Mouse (Mus musculus): Measurements from ENCODE around the gene Spen.
A peak's percentile ranks its signal among the peaks of the same experiment; 100 is the strongest.
"Not testable (repeated sequence)": the region's sequence is repeated elsewhere in the genome, so short reads cannot be mapped to it uniquely, and the experiment has no call there.

Spen gene

GRCm38 (mm10) chr4:141559131-141559897 is 20.9 kb upstream of the Spen start:
- DNase-seq = peak; percentile 75 to 83

GRCm38 (mm10) chr4:141558658-141559057 is 20.3 kb upstream of the Spen start:
- peak; percentile 46 to 51 for DNase-seq

GRCm38 (mm10) chr4:141556163-141556562 is 17.8 kb upstream of the Spen start:
- not testable (repeated sequence) for DNase-seq

GRCm38 (mm10) chr4:141554255-141554865 is 16.0 kb upstream of the Spen start:
- not testable (repeated sequence) for DNase-seq

- no peak for DNase-seq
Observed at GRCm38 (mm10) chr4:141552484-141552883, 14.1 kb upstream of the Spen start.

GRCm38 (mm10) chr4:141547299-141547698 is 8.9 kb upstream of the Spen start:
- DNase-seq = no peak

- DNase-seq = peak; percentile 84 to 88
Observed at GRCm38 (mm10) chr4:141546334-141547200, 8.2 kb upstream of the Spen start.

GRCm38 (mm10) chr4:141545743-141546333 is 7.4 kb upstream of the Spen start:
- peak; percentile 99 to 100 for DNase-seq

- peak; percentile 68 to 78 for DNase-seq
Observed at GRCm38 (mm10) chr4:141545071-141545742, 6.8 kb upstream of the Spen start.

GRCm38 (mm10) chr4:141544536-141544935 is 6.1 kb upstream of the Spen start:
- DNase-seq = no peak

GRCm38 (mm10) chr4:141543593-141543992 is 5.2 kb upstream of the Spen start:
- DNase-seq = no peak

- DNase-seq = no peak
Observed at GRCm38 (mm10) chr4:141541851-141542250, 3.5 kb upstream of the Spen start.

GRCm38 (mm10) chr4:141540844-141541243 is 2.4 kb upstream of the Spen start:
- no peak for DNase-seq

- DNase-seq = no peak
Observed at GRCm38 (mm10) chr4:141539213-141539767, 893 bp upstream of the Spen start.

- peak; percentile 72 to 78 for DNase-seq
Observed at GRCm38 (mm10) chr4:141537706-141538407, 540 bp downstream of the Spen start.

GRCm38 (mm10) chr4:141537226-141537610 is 1.2 kb downstream of the Spen start:
- no peak for DNase-seq

GRCm38 (mm10) chr4:141536291-141537225 is 1.8 kb downstream of the Spen start:
- DNase-seq = peak; percentile 48 to 66

- peak; percentile 56 to 58 for DNase-seq
Observed at GRCm38 (mm10) chr4:141534947-141535680, 3.3 kb downstream of the Spen start.

GRCm38 (mm10) chr4:141530979-141531378 is 7.4 kb downstream of the Spen start:
- no peak for DNase-seq

Data from thymus, postnatal 36 days (tissue).